Mouse (Mus musculus) kidney, embryonic 15.5 days (tissue): ENCODE measurements around the gene Amotl1. TPM values are rescaled to one million over a fixed set of nuclear protein-coding genes. Genes with fewer than 3 reads are reported as not detected.

Source experiments
- ATAC-seq: fragments of 200-750 bp; cut with Nextera tagmentation; replicated peaks from 2 replicates; pipeline ENCODE4 v1.8.0; 2017; ENCODE audit warnings: moderate TSS enrichment; ENCODE audit not compliant: low FRiP score
- H3K27ac ChIP-seq: fragments of 300-500 bp; sonication (generic); 2 replicates; pipeline ENCODE4 v1.5.1; 2015; ENCODE audit warnings: mild to moderate bottlenecking, inconsistent platforms
- H3K27me3 ChIP-seq: fragments of 300-500 bp; sonication (generic); 2 replicates; pipeline ENCODE4 v1.6.1; 2015; ENCODE audit warnings: inconsistent platforms
- H3K36me3 ChIP-seq: fragments of 300-500 bp; sonication (generic); 2 replicates; pipeline ENCODE4 v1.6.1; 2015; ENCODE audit warnings: inconsistent platforms
- H3K4me1 ChIP-seq: fragments of 300-500 bp; sonication (generic); 2 replicates; pipeline ENCODE4 v1.6.1; 2015; ENCODE audit warnings: inconsistent platforms
- H3K4me2 ChIP-seq: fragments of 300-500 bp; sonication (generic); 2 replicates; pipeline ENCODE4 v1.6.1; 2015; ENCODE audit warnings: moderate library complexity, mild to moderate bottlenecking, inconsistent platforms
- H3K4me3 ChIP-seq: fragments of 300-500 bp; sonication (generic); replicated peaks from 2 replicates; pipeline ENCODE4 v1.5.1; 2015; ENCODE audit warnings: mild to moderate bottlenecking, inconsistent platforms
- H3K9ac ChIP-seq: fragments of 300-500 bp; sonication (generic); 2 replicates; pipeline ENCODE4 v1.6.1; 2015; ENCODE audit warnings: mild to moderate bottlenecking, inconsistent platforms
- H3K9me3 ChIP-seq: fragments of 300-500 bp; sonication (generic); replicated peaks from 2 replicates; pipeline ENCODE4 v1.6.1; 2016; ENCODE audit warnings: inconsistent platforms
- WGBS: fragments of 180-500 bp; shearing (Covaris S2); methylation state at CpG from one replicate; pipeline ENCODE4 v1.1.7; 2015; ENCODE audit warnings: mixed read lengths; 5-methylcytosine and 5-hydroxymethylcytosine counted together
- polyA plus RNA-seq: library from polyadenylated mRNA; unstranded; fragments of >200 nt; fragmentation: Nextera tagmentation; extraction: Ambion mirVana; gene quantifications from 2 replicates; pipeline ENCODE4 v1.2.1, GENCODE M21; 2015

The Amotl1 gene
- polyA plus RNA-seq, 1 experiment from 2014 or later, result 23.3 TPM

GRCm38 (mm10) chr9:14563351-14563750 is 81.5 kb downstream of the Amotl1 start:
- WGBS, result 89% methylated on average over 7 of the region's 7 CpGs
- no peaks in the 10 kb centered on the region for H3K4me1 ChIP-seq

DNA sequence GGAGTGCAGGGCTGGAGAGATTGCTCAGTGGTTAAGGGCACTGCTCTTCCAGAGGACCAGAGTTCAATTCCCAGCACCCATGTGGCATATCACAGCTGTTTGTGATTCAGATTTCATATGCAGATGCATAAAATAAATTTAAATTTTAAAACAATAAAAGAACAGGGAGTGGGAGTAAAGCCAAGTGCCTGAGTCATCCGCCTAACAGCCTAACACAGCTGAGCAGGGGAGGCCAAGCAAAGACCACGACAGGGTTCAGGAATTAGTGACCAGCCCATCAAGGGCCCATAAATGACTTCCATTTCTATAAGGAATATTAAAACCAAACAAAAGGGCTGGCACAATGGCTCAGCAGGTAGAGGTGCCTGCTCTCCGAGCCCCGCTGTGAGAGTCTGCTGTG is 84.3 kb downstream of the Amotl1 start:
- Histone ChIP-seq H3K9me3 (no peaks in the 10 kb centered on the region), H3K9ac (no peak overlapping the region), H3K36me3 (peaks cover 89% of the 10 kb centered on the region), H3K4me3 (no peak overlapping the region), H3K4me2 (no peak overlapping the region), H3K27ac (no peak overlapping the region), H3K4me1 (no peaks in the 10 kb centered on the region), H3K27me3 (no peaks in the 10 kb centered on the region)
- no peak for ATAC-seq
- WGBS, result 85% methylated on average over 4 of the region's 4 CpGs

More at GRCm38 (mm10) chr9:14563351-14563750, 81.5 kb downstream of the Amotl1 start:
- no peak overlapping the region for H3K27ac ChIP-seq
- H3K4me2 ChIP-seq, result no peak overlapping the region
- H3K9me3 ChIP-seq, result no peaks in the 10 kb centered on the region
- no peak for ATAC-seq
- no peak overlapping the region for H3K4me3 ChIP-seq
- no peak overlapping the region for H3K9ac ChIP-seq
- H3K36me3 ChIP-seq, result peaks cover 82% of the 10 kb centered on the region
- no peaks in the 10 kb centered on the region for H3K27me3 ChIP-seq

DNA sequence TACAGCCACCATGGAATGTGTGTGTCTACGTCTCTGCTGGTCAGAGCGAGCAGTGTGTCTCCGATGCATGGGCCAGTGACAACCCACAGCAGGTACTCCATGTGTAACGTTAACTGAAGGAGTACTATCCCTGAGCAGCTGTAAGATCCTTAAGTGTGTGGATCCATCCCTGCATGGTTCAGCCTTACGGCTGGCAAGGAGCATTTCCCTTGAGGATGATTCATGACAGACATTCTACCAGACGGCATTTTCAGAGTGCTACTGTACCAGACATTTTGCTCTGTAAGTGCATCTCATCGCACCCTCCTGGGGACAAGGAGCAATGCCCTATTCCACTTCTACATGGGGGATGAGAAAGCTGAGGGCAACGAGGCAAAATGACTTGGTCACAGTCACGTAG is 84.9 kb downstream of the Amotl1 start:
- Histone ChIP-seq H3K27ac (no peak overlapping the region), H3K4me3 (no peak overlapping the region), H3K9ac (no peak overlapping the region), H3K36me3 (peaks cover 91% of the 10 kb centered on the region), H3K4me2 (no peak overlapping the region), H3K9me3 (no peaks in the 10 kb centered on the region), H3K27me3 (no peaks in the 10 kb centered on the region), H3K4me1 (no peaks in the 10 kb centered on the region)
- WGBS, result 89% methylated on average over 9 of the region's 9 CpGs
- ATAC-seq, result no peak

- H3K4me2 ChIP-seq, result no peak overlapping the region
- H3K27ac ChIP-seq, result no peak overlapping the region
- H3K4me3 ChIP-seq, result no peak overlapping the region
- H3K9ac ChIP-seq, result no peak overlapping the region
- no peak for ATAC-seq
- no peaks in the 10 kb centered on the region for H3K27me3 ChIP-seq
- 75% methylated on average over 10 of the region's 10 CpGs for WGBS
- H3K36me3 ChIP-seq, result peaks cover 91% of the 10 kb centered on the region
- no peaks in the 10 kb centered on the region for H3K9me3 ChIP-seq
- no peaks in the 10 kb centered on the region for H3K4me1 ChIP-seq
Observed at GRCm38 (mm10) chr9:14559430-14559829, 85.4 kb downstream of the Amotl1 start.

GRCm38 (mm10) chr9:14558332-14558731 is 86.5 kb downstream of the Amotl1 start:
- H3K4me1 ChIP-seq, result no peaks in the 10 kb centered on the region
- H3K4me3 ChIP-seq, result no peak overlapping the region
- WGBS, result 91% methylated on average over 10 of the region's 10 CpGs
- H3K9me3 ChIP-seq, result no peaks in the 10 kb centered on the region
- no peaks in the 10 kb centered on the region for H3K27me3 ChIP-seq
- no peak overlapping the region for H3K4me2 ChIP-seq
- H3K36me3 ChIP-seq, result peaks cover 91% of the 10 kb centered on the region
- H3K27ac ChIP-seq, result no peak overlapping the region
- H3K9ac ChIP-seq, result no peak overlapping the region
- ATAC-seq, result no peak

DNA sequence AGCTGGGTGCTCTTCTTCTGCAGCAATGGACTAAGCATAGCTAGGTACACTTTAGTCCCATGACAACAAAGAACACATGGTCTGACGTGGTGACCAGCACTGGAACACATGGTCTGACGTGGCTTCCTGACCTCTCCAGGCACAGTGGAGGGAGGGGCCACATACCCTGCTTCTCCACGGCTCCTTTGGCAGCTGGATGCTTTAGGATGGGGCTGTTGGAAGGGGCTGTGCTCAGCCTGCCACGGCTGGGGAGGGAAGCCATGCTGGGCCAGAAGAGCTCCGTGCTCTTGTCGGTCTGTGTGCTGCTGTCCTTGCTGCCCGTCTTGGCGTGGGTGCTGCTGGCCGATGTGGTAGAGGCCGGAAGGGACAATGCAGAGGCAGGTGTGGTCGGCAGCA is 96.5 kb downstream of the Amotl1 start:
- H3K4me1 ChIP-seq, result no peaks in the 10 kb centered on the region
- H3K4me2 ChIP-seq, result no peak overlapping the region
- H3K9ac ChIP-seq, result no peak overlapping the region
- H3K27me3 ChIP-seq, result no peaks in the 10 kb centered on the region
- ATAC-seq, result 0 out of 2 replicates have a peak, but pooled peaks have one; percentile 12
- 73% methylated on average over 11 of the region's 11 CpGs for WGBS
- H3K9me3 ChIP-seq, result no peaks in the 10 kb centered on the region
- H3K4me3 ChIP-seq, result no peak overlapping the region
- peaks cover 95% of the 10 kb centered on the region for H3K36me3 ChIP-seq
- no peak overlapping the region for H3K27ac ChIP-seq

- peaks cover 94% of the 10 kb centered on the region for H3K36me3 ChIP-seq
- H3K27me3 ChIP-seq, result no peaks in the 10 kb centered on the region
- no peaks in the 10 kb centered on the region for H3K9me3 ChIP-seq
- H3K4me1 ChIP-seq, result no peaks in the 10 kb centered on the region
- 69% methylated on average over 12 of the region's 12 CpGs for WGBS
- H3K4me2 ChIP-seq, result no peak overlapping the region
- no peak overlapping the region for H3K27ac ChIP-seq
- ATAC-seq, result 0 out of 2 replicates have a peak, but pooled peaks have one; percentile 40
- no peak overlapping the region for H3K9ac ChIP-seq
- no peak overlapping the region for H3K4me3 ChIP-seq
Observed at GRCm38 (mm10) chr9:14547584-14548365, 97.1 kb downstream of the Amotl1 start.

- no peak overlapping the region for H3K4me3 ChIP-seq
- WGBS, result 65% methylated on average over 9 of the region's 9 CpGs
- no peaks in the 10 kb centered on the region for H3K27me3 ChIP-seq
- no peak overlapping the region for H3K4me2 ChIP-seq
- H3K4me1 ChIP-seq, result no peaks in the 10 kb centered on the region
- H3K27ac ChIP-seq, result 0 out of 2 replicates have a peak overlapping the region, but pooled peaks have one; percentile 2
- no peak overlapping the region for H3K9ac ChIP-seq
- no peak for ATAC-seq
- no peaks in the 10 kb centered on the region for H3K9me3 ChIP-seq
- H3K36me3 ChIP-seq, result peaks cover 92% of the 10 kb centered on the region
Observed at GRCm38 (mm10) chr9:14544034-14544757, 100.7 kb downstream of the Amotl1 start.

DNA sequence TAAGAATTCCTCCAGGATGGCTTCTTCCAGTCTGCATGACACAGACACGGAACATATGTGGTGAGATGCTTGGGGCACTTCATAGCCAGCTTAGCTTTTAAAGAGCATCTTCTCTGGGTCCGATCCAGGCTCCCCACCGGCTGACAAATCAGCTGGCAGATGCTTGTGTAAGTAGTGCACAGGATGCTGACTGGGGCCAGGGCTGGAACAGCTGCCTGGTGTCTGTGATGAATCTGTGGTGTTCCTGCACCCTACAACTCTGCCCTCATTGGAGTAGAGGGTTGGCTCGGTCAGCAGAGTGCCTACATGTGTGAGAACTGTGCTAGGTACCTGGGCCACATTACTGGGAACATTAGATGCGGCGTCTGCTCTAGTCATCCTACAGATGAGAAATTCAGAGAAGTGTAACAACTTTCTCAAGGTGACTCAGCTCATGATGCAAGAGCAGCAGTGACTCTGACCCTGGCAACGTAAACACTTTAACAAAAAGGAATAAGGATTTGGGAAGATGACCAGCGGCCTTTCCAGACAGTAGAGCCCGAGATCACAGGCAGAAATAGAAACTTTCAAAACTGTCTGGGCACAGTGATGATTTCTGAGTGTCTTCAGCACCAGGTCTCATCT is 109.9 kb downstream of the Amotl1 start:
- Histone ChIP-seq H3K9ac (no peak overlapping the region), H3K36me3 (peaks cover 12% of the 10 kb centered on the region), H3K4me2 (no peak overlapping the region), H3K4me3 (no peak overlapping the region), H3K9me3 (no peaks in the 10 kb centered on the region), H3K27ac (no peak overlapping the region), H3K4me1 (no peaks in the 10 kb centered on the region), H3K27me3 (no peaks in the 10 kb centered on the region)
- ATAC-seq, result no peak
- WGBS, result 82% methylated on average over 9 of the region's 9 CpGs

DNA sequence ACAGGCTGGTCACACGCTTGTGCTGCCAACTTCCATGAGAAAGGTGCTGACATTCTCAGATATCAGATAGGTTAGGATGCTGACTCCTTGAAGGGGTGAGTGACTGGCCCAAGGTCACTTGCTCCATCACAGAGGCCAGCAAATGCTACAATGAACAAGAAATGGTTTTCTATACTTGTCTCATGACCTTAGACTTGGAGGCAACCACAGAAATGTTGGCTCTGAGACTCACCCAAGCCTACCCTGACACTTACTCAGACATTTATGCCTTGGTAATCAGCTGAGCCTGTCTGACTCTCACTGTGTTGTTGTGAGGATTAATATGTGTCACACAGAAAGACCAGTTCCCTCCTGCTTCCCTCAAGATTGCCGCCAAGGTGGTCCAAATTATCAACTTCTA is 111.2 kb downstream of the Amotl1 start:
- H3K27me3 ChIP-seq, result no peaks in the 10 kb centered on the region
- ATAC-seq, result no peak
- WGBS, result 88% methylated on average over 2 of the region's 2 CpGs

GRCm38 (mm10) chr9:14532283-14532682 is 112.6 kb downstream of the Amotl1 start:
- no peaks in the 10 kb centered on the region for H3K9me3 ChIP-seq
- no peak overlapping the region for H3K4me2 ChIP-seq
- no peak overlapping the region for H3K4me3 ChIP-seq
- no peaks in the 10 kb centered on the region for H3K36me3 ChIP-seq
- no peaks in the 10 kb centered on the region for H3K4me1 ChIP-seq
- H3K27me3 ChIP-seq, result no peaks in the 10 kb centered on the region
- no peak for ATAC-seq
- no peak overlapping the region for H3K9ac ChIP-seq
- 74% methylated on average over 3 of the region's 3 CpGs for WGBS
- no peak overlapping the region for H3K27ac ChIP-seq

More for the DNA sequence above, 111.2 kb downstream of the Amotl1 start:
- Histone ChIP-seq H3K4me3 (no peak overlapping the region), H3K27ac (no peak overlapping the region), H3K9me3 (no peaks in the 10 kb centered on the region), H3K36me3 (0 out of 2 replicates have a peak, but pooled peaks cover 2% of the 10 kb centered on the region), H3K4me2 (no peak overlapping the region), H3K4me1 (no peaks in the 10 kb centered on the region), H3K9ac (no peak overlapping the region)

- H3K4me2 ChIP-seq, result no peak overlapping the region
- H3K27me3 ChIP-seq, result no peaks in the 10 kb centered on the region
- no peaks in the 10 kb centered on the region for H3K4me1 ChIP-seq
- H3K9me3 ChIP-seq, result no peaks in the 10 kb centered on the region
- WGBS, result 56% methylated on average over 5 of the region's 5 CpGs
- ATAC-seq, result no peak
- H3K9ac ChIP-seq, result no peak overlapping the region
- no peak overlapping the region for H3K27ac ChIP-seq
- H3K36me3 ChIP-seq, result no peaks in the 10 kb centered on the region
- no peak overlapping the region for H3K4me3 ChIP-seq
Observed at GRCm38 (mm10) chr9:14530004-14530403, 114.9 kb downstream of the Amotl1 start.
